Mouse (Mus musculus): ENCODE results near the gene Tlr5.

DNA sequence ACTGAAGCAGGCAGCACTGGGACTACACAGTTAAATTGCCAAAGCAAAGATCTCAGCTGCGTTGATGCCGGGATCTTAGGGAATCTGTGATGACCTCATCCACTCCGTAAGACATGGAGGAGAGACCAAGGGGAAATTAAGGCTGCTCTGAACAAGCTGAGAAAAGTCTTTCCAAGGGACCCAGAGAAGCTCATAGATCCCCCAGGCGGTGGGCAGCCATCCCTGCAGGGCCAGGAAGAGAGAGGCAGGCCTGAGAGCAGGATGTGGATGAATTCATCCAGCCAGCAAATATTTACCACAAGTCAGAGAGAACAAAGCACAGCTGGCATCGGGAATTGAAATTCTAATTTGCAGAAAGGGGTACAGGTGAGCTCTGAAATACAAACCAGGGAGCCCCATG lies 8.7 kb downstream of the Tlr5 start:
- no peak for TF ChIP-seq CTCF (IDR thresholded peaks at IDR 0.05; ENCODE audit: extremely low read depth, insufficient read depth, low read length)
- TF ChIP-seq POLR2A (IDR thresholded peaks at IDR 0.05; ENCODE audit: extremely low read depth, insufficient read depth, low read length) = no peak
